Mouse (Mus musculus): ENCODE results near the gene Tmem169. TPM values are rescaled to one million over a fixed set of nuclear protein-coding genes. Genes with fewer than 3 reads are reported as not detected.

Tmem169 gene
- polyA plus RNA-seq, 1 experiment from 2014 or later: 6.3 TPM

DNA sequence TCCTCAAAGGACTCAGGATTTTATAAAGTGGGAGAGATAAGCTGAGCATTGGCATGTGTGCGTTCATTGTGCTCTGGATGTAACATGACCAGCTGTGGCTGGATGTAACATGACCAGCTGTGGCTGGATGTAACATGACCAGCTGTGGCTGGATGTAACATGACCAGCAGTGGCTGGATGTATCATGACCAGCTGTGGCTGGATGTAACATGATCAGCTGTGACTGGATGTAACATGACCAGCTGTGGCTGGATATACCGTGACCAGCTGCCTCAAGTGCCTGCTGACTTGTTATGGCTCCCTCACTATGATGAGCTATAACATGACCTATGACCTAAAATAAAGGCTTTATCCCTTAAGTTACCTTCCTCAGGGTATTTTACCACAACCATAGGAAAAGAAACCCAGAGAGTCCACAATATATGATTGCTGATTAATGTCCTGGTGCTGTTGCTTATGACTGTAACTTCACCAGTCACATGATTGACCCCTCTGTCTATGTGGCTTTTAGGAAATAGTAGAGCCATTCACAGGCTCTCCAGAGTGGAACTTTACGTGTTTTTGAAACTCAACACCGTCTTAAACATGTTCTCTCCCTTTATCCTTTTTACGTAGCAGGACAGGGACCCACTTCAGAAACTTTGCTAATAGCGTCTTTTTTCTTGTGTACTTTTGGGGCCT is 25.7 kb downstream of the Tmem169 start:
- Histone ChIP-seq H3K9ac (no peak overlapping the region), H3K4me3 (no peak overlapping the region), H3K27ac (peak overlapping the region; percentile 74; the same call in 1 of the 2 replicates), H3K4me2 (replicated peaks) (0 out of 2 replicates have a peak overlapping the region, but pooled peaks have one; percentile 16), H3K36me3 (peaks cover 19% of the 10 kb centered on the region), H3K27me3 (no peaks in the 10 kb centered on the region), H3K4me1 (peaks cover 22% of the 10 kb centered on the region), H3K9me3 (no peaks in the 10 kb centered on the region)
- ATAC-seq (ENCODE audit: low FRiP score, low read depth): peak; percentile 62
- WGBS: 33% methylated on average over 6 of the region's 6 CpGs

DNA sequence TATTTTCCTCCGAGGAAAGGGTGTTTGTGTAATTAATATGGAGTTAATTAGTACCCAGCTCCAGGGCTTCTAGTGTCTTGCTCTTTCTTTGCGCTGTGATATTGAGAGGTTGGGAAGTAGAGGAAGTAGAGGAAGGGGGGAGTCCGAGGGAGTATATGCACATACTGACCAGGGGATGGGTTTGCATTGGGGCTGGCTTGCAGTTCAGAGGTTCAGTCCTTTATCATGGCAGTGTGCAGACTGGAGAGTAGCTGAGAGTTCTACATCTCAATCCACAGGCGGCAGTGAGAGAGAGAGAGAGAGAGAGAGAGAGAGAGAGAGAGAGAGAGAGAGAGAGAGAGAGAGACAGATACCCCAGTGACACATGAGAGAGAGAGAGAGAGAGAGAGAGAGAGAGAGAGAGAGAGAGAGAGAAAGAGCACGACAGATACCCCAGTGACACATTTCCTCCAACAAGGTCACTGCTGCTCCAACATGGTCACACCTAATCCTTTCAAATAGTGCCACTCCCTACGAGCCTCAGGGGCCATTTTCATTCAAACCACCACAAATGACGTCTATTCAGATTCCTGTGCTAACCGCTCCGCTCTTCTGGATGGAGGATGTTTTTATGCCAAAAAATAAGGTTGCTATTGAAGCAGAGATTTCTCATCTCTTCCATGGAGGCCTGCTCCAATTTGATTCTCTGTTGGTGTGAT is 28.7 kb downstream of the Tmem169 start:
- Histone ChIP-seq H3K4me3 (no peak overlapping the region), H3K9me3 (no peaks in the 10 kb centered on the region), H3K27me3 (no peaks in the 10 kb centered on the region), H3K4me2 (replicated peaks) (no peak overlapping the region), H3K36me3 (peaks cover 46% of the 10 kb centered on the region), H3K27ac (no peak overlapping the region), H3K4me1 (peaks cover 22% of the 10 kb centered on the region), H3K9ac (no peak overlapping the region)
- 85% methylated on average over 9 of the region's 9 CpGs for WGBS
- ATAC-seq (ENCODE audit: low FRiP score, low read depth): no peak

DNA sequence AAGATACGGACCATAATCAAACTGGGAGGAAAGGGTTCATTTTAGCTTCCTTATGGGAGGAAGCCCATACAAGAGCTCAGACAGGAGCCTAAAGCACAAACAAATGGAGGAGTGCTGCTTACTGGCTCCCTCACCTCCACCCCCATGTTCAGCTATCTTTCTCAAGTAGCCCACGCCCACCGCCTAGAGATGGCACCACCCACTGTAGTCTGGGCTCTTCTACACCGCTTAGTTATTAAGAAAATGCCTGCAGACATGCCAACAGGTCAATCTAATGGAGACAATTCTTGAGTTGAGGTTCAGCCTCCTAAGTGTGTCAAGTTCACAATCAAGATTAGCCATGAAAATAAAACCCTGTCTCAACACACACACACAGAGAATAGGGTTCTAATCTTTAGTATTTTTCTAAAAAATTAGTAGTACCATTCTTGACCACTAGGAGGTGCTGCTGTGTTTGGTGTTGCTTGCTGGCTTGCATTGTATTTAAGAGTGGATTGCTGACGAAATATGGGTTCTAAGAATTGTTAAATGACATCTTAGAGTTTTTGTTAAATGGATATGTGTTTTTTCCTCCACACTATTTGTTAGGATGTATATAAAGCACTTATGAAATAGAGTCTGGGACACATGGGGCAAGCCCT is 29.4 kb downstream of the Tmem169 start:
- peaks cover 52% of the 10 kb centered on the region for H3K36me3 ChIP-seq
- no peak overlapping the region for H3K27ac ChIP-seq
- H3K27me3 ChIP-seq: no peaks in the 10 kb centered on the region
- H3K4me2 ChIP-seq (replicated peaks): no peak overlapping the region
- H3K9me3 ChIP-seq: no peaks in the 10 kb centered on the region
- 79% methylated on average over 5 of the region's 5 CpGs for WGBS
- no peak for ATAC-seq (ENCODE audit: low FRiP score, low read depth)
- no peak overlapping the region for H3K9ac ChIP-seq
- H3K4me1 ChIP-seq: peaks cover 19% of the 10 kb centered on the region
- no peak overlapping the region for H3K4me3 ChIP-seq

DNA sequence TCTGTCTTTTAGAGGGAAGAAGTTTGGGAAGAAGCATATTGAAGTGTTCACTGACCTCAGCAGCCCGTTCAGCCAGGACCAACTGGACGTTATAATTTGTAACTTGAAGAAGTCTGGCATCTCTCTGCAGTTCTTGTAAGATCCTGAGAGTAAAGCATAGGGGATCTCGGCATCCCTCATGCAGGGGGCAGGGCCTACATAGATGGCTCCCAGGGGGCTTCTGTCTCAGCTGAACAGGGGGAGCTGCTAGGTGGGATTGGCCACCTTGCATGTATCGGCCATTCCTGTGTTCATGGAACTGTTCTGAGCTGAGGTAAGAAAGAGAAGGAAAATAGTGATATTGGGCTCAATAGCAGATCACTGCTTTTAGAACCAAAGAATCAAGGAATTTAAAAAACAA is 31.3 kb downstream of the Tmem169 start:
- Histone ChIP-seq H3K27ac (no peak overlapping the region), H3K36me3 (peaks cover 71% of the 10 kb centered on the region), H3K4me3 (no peak overlapping the region), H3K4me1 (peaks cover 1% of the 10 kb centered on the region; the same call in 1 of the 2 replicates), H3K9me3 (no peaks in the 10 kb centered on the region), H3K27me3 (no peaks in the 10 kb centered on the region), H3K4me2 (replicated peaks) (no peak overlapping the region), H3K9ac (no peak overlapping the region)
- WGBS: 82% methylated on average over 4 of the region's 4 CpGs
- no peak for ATAC-seq (ENCODE audit: low FRiP score, low read depth)

DNA sequence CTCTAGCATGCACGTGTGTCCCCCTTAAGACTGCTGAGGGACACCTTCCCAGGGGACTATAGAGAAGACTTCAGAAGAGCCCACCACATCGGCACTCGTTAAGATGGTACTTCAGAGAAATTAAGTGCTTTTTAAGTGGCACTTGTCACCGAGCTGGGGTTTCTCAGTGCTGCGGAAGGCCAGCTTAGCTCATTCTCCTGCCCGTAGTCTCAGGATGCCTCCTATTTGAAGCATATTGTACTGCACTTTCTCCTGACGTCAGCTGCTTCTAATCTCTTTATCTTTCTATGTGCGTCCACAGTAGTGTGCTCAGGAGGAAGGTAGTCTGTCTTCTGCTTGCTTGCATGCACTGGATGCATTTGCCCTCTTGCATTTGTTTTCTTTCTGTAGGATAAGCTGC is 32.2 kb downstream of the Tmem169 start:
- Histone ChIP-seq H3K9ac (no peak overlapping the region), H3K27me3 (no peaks in the 10 kb centered on the region), H3K4me2 (replicated peaks) (no peak overlapping the region), H3K9me3 (no peaks in the 10 kb centered on the region), H3K4me1 (no peaks in the 10 kb centered on the region), H3K36me3 (peaks cover 80% of the 10 kb centered on the region), H3K27ac (no peak overlapping the region), H3K4me3 (no peak overlapping the region)
- ATAC-seq (ENCODE audit: low FRiP score, low read depth): no peak
- 79% methylated on average over 8 of the region's 8 CpGs for WGBS

DNA sequence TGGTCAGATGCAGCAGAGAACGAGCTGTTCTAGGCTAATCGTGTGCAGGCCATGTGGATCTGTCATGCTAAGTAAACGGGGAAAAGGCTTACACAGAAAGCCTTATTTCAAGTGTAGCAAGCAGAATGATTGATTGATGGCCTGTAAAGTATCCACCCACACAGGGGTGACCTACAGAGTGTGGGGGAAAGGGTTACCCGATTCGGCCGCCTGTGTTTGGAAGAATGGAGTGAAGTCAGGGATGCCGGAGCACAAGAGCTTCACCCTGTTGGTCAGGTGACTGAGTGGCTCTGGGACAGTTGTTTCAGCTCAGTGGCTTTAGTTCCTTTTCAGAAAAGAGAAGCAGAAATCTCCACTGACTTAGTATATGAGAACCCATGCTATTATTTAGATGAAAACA is 32.7 kb downstream of the Tmem169 start:
- Histone ChIP-seq H3K36me3 (peaks cover 75% of the 10 kb centered on the region), H3K4me3 (no peak overlapping the region), H3K9me3 (no peaks in the 10 kb centered on the region), H3K9ac (no peak overlapping the region), H3K27ac (no peak overlapping the region), H3K4me1 (no peaks in the 10 kb centered on the region), H3K27me3 (no peaks in the 10 kb centered on the region), H3K4me2 (replicated peaks) (no peak overlapping the region)
- WGBS: 75% methylated on average over 7 of the region's 7 CpGs
- ATAC-seq (ENCODE audit: low FRiP score, low read depth): no peak

DNA sequence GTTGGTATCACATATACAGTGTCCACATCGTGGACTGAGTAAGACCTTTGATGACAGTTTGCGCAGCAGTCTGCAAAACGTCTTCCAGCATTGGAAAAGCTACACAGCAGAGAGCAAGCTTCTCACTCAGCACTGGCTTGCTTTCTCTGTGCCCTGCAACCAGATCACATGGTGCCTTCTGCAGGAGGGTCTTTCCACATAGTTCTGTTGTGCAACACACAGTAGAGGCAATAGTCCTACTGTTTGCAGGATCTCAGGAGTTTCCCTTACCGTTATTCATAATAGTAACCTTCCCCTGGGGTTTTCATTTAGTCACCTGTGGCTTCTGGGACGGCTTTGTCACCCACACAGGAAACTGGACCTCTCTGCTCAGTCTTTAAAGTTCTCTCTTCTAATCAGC is 36.6 kb downstream of the Tmem169 start:
- peaks cover 83% of the 10 kb centered on the region for H3K36me3 ChIP-seq
- H3K4me1 ChIP-seq: no peaks in the 10 kb centered on the region
- H3K9ac ChIP-seq: no peak overlapping the region
- WGBS: 90% methylated on average over 5 of the region's 5 CpGs
- no peaks in the 10 kb centered on the region for H3K27me3 ChIP-seq
- no peak overlapping the region for H3K4me2 ChIP-seq (replicated peaks)
- no peak overlapping the region for H3K27ac ChIP-seq
- no peak for ATAC-seq (ENCODE audit: low FRiP score, low read depth)
- H3K4me3 ChIP-seq: no peak overlapping the region
- no peaks in the 10 kb centered on the region for H3K9me3 ChIP-seq

DNA sequence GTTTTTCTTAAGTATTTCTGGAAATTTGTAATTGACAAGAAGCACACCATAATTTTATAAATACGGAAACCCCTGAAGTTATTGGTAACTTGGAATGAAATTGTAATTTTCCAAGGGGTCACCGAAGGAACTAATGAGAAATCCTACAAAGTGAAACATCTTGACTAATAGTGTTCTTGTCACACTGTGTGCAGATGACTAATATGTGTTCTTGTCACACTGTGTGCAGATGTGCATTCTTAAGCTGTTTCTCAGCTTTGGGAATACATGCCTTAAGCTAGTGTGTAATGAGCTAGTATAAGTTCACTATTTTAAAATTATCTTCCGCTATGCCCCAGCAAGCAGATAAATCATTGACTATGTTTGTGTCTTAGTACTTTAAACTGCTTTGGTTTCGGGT is 39.1 kb downstream of the Tmem169 start:
- 95% methylated on average over 4 of the region's 4 CpGs for WGBS
- Histone ChIP-seq H3K9ac (no peak overlapping the region), H3K4me2 (replicated peaks) (no peak overlapping the region), H3K27me3 (no peaks in the 10 kb centered on the region), H3K4me1 (no peaks in the 10 kb centered on the region), H3K27ac (no peak overlapping the region), H3K9me3 (no peaks in the 10 kb centered on the region), H3K4me3 (no peak overlapping the region), H3K36me3 (peaks cover 84% of the 10 kb centered on the region)
- ATAC-seq (ENCODE audit: low FRiP score, low read depth): no peak

DNA sequence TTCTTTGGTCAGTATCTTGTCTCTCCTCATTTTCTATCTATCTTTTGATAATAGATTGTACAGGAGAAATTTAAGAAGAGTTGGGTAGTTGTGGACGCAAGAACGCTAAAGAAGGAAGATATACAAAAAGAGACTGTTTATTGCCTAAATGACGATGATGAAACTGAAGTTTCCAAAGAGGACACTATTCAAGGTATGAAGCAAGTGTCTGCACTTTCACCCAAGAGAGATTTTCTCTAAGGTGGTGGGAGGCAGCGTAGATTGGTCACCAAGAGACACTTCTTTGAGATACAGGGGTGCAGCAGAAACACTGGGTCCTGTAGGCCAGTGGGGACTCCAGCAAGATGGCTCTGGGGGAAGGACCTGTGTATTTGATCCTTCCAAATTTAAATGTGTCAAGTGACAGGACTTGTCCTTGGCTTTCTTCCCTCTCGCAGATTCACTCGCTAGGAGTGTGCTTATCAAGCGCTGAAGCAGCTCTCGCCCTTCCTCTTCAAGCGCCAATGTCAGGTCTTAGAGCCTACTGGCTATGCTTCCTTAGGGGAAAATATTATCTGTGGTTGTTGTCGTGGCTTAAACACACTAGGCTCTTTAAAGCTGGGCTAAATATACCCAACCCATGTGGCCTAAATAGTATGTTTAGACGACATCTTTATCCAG is 42.1 kb downstream of the Tmem169 start:
- H3K9ac ChIP-seq: no peak overlapping the region
- 94% methylated on average over 11 of the region's 11 CpGs for WGBS
- H3K27ac ChIP-seq: no peak overlapping the region
- no peaks in the 10 kb centered on the region for H3K27me3 ChIP-seq
- no peak overlapping the region for H3K4me2 ChIP-seq (replicated peaks)
- H3K4me3 ChIP-seq: no peak overlapping the region
- no peaks in the 10 kb centered on the region for H3K4me1 ChIP-seq
- no peak for ATAC-seq (ENCODE audit: low FRiP score, low read depth)
- H3K9me3 ChIP-seq: no peaks in the 10 kb centered on the region
- peaks cover 83% of the 10 kb centered on the region for H3K36me3 ChIP-seq

DNA sequence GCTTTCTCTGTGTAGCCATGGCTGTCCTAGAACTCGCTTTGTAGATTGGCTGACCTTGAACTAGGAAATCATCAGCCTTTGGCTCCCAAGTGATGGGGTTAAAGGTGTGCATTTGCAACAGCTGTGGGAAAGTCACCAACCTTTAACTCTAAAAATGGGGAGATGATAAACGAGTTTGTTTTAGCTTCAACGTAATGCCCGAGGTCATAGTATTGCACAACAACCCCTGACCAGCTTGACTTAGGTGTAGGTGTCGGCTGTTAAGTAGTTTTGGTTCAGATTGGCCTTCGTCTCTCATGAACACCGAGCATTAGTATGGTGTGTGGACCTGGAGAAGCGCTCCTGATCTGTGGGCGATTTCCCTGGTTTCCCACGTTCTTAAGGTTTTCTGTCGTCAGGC is 50.6 kb downstream of the Tmem169 start:
- ATAC-seq (ENCODE audit: low FRiP score, low read depth): no peak
- Histone ChIP-seq H3K36me3 (peaks cover 84% of the 10 kb centered on the region), H3K9ac (no peak overlapping the region), H3K9me3 (no peaks in the 10 kb centered on the region), H3K27ac (no peak overlapping the region), H3K27me3 (no peaks in the 10 kb centered on the region), H3K4me3 (no peak overlapping the region), H3K4me2 (replicated peaks) (no peak overlapping the region), H3K4me1 (no peaks in the 10 kb centered on the region)
- 91% methylated on average over 11 of the region's 11 CpGs for WGBS

DNA sequence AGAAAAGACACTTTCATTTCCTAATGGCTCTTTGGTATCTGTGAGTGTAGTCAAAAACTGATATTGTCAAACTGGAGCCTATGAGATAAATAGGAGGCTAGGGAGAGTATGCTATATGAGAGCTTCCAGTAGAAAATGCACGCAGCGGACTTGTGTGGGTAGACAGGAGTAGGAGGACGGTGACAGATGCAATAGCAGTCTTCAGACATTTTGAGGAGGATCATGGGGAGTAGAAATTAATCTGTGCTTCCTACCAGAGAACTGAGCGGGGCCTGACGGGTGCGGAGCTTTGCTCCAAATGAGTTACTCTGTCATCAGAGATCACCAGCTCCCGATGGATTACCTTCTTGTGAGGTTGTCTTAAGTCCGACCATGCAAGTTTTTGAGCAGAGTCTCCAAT is 52.6 kb downstream of the Tmem169 start:
- Histone ChIP-seq H3K36me3 (peaks cover 85% of the 10 kb centered on the region), H3K4me2 (replicated peaks) (no peak overlapping the region)
- 92% methylated on average over 8 of the region's 8 CpGs for WGBS

DNA sequence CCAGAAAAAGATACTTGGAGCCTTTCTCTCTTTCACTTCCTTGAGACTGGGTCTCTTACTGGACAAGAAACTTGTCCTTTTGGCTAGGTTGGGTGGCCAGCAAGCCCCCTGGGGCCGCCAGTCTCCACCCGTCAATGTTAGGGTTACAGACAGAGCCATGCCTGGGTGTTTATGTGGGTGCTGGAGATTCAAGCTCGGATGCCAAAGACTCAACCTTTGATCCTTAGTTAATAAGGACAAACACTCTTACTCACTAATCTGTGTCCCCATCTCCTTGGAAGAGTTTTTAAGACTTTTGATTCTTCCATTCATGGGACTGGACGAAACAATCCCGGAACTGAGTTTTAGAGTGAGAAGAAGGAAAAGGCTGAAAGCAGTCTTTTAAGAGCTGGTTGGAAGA is 54.2 kb downstream of the Tmem169 start:
- peaks cover 81% of the 10 kb centered on the region for H3K36me3 ChIP-seq
- 89% methylated on average over 5 of the region's 5 CpGs for WGBS
- no peak for ATAC-seq (ENCODE audit: low FRiP score, low read depth)

More for the DNA sequence above, 52.6 kb downstream of the Tmem169 start:
- Histone ChIP-seq H3K27ac (no peak overlapping the region), H3K9ac (no peak overlapping the region), H3K9me3 (no peaks in the 10 kb centered on the region), H3K27me3 (no peaks in the 10 kb centered on the region), H3K4me3 (no peak overlapping the region), H3K4me1 (no peaks in the 10 kb centered on the region)
- no peak for ATAC-seq (ENCODE audit: low FRiP score, low read depth)

More for the DNA sequence above, 54.2 kb downstream of the Tmem169 start:
- no peaks in the 10 kb centered on the region for H3K9me3 ChIP-seq
- H3K4me1 ChIP-seq: no peaks in the 10 kb centered on the region
- no peak overlapping the region for H3K27ac ChIP-seq
- no peak overlapping the region for H3K4me2 ChIP-seq (replicated peaks)
- H3K9ac ChIP-seq: no peak overlapping the region
- H3K4me3 ChIP-seq: no peak overlapping the region
- H3K27me3 ChIP-seq: no peaks in the 10 kb centered on the region

Measured in limb, embryonic 13.5 days (tissue).